Mouse (Mus musculus): ENCODE data around the gene Akt1.

Akt1 gene

GRCm38 (mm10) chr12:112688458-112688857, 13.8 kb upstream of the Akt1 start:
- DNase-seq (ENCODE audit: low spot score in 2 of 2), result no peak

GRCm38 (mm10) chr12:112683351-112683750, 8.7 kb upstream of the Akt1 start:
- DNase-seq (ENCODE audit: low spot score in 2 of 2), result no peak

GRCm38 (mm10) chr12:112679027-112679996, 4.6 kb upstream of the Akt1 start:
- peak in 1 of 2 experiments; percentile 66 for DNase-seq (ENCODE audit: low spot score in 2 of 2)

DNA sequence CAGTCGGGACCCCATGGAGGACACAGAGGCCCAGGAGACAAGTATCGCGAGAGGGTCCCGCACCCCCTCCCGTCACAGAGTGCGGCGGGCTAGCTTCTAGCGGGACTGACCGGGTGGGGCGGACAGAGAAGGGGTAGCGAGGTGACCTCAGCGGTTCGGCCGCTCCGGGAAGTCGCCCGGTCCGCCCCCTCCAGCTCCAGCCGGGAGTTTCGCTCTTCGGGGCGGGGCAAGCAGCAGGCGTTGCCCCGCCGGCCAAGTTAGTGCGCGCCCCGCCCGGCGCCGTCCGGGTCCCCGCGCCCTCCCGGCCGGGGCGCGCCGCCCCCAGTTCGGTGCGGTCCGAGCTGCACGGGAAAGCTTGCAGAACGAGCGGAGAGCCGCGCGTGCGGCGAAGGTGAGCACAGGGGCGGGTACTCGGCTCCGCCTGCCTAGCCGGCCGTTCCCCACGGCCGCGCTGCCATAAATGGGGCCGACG, 3.9 kb upstream of the Akt1 start, which contains the start of gene Zbtb42:
Zbtb42 (plus strand) TSS at position 274 of the 472 bp plus-strand sequence.
- DNase-seq (ENCODE audit: low spot score in 2 of 2), result peak; percentile 73 to 82

DNA sequence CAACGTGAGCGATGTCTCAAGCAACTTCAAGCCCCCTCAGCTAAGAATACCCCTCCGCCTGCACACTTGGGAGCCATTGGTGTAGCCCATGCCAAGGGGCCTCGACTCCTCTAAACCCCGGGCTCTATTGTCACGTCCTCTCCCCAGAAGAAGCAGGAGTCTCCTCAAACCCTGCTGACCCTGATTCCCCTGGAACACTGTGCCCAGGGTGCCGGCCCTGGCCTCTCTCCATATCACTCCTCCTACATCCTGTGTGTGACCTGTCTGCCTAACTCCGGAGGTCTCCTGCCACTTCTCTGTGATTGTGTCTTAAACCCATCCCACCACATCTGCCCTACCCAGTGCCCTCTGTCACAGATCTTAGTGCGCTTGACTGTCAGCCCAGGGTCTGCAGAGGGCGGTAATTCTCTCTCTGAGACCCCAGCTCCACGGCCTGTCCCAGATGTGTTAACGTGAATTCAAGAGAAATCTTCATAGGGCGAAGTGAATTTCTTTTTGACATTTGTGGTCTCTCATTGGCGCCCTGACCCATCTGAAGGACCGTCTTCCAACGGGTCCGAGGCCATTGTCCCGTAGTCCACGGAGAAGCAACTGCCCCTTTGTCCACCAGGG, 3.4 kb upstream of the Akt1 start:
- no peak for DNase-seq (ENCODE audit: low spot score in 2 of 2)

DNA sequence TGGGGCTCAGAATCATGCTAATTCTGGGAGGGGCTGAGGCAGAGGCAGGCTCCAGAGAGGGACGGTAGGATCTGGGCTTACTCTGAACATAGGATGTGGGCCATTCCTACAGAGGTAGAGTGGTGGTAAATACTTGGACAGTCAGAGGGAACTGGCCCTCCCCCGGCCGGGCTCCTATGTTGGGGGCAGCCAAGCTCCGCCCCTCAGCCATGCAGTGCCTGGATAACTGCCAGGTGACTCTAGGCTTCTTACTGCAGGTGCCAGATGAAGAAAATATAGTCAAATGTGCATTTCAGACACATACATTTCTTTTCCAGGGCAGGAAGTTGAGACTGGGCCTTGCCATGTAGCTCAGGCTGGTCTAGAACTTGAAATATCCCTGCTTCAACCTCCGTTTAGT, 2.4 kb upstream of the Akt1 start:
- no peak for DNase-seq (ENCODE audit: low spot score in 2 of 2)

DNA sequence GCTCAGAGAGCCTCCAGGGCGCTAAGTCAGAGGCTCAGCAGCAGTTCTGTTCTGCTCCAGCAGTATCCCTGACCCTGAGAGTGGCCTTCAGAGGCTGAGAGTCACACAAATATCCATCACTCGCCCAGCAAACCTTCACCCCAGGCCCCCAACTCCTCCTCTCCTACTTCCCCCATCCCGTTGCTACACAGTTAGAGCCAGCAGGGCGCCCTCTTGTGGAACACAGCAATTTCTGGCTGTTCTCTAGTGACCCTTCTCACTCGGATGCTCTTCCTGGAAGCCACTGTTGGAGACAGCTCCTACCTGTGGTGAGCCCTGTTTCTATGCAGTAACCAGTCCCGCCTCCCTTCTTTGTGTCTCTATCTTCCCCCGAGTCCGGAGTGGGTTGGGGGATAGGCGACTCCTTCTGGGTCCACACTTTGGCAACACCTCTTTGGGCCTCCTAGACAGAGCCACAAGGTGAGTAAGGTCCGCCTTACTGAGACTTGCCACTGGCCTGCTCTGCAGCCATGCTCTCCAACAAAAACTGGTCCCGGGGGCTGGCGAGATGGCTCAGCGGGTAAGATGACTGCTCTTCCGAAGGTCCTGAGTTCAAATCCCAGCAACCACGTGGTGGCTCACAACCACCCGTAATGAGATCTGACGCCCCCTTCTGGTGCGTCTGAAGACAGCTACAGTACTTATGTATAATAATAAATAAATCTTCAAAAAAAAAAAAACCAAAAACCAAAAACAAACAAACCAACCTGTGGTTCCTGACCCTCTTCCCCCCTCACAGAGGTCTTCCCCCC, 756 bp upstream of the Akt1 start:
- DNase-seq (ENCODE audit: low spot score in 2 of 2), result peak; percentile 78 to 86

DNA sequence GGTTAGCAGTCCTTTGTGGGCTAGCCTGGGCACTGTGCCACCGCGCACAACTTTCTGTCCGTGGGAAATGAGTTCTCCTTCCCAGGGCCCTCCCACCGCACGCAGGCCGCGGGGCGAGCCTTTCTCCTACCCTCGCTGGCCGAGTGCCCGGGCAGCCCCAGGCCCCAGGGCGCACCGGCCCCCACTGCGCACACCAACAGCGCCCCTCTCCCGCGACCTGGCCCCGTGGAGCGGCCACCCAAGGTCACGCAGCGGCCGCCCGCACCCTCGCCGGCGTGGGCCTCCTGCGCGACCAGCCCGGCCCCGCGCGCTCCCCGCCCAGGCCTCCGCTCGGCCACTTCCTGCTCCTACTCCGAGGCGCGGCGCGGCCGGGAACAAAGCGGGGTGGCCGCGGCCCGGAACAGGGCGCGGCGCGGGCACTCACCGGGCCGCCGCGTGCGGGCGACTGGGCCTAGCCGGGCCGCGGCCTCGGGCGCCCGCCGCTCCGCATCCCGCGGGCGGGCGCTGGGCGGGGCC, 1.1 kb downstream of the Akt1 start:
- DNase-seq (ENCODE audit: low spot score in 2 of 2), result peak in 1 of 2 experiments; percentile 60

DNA sequence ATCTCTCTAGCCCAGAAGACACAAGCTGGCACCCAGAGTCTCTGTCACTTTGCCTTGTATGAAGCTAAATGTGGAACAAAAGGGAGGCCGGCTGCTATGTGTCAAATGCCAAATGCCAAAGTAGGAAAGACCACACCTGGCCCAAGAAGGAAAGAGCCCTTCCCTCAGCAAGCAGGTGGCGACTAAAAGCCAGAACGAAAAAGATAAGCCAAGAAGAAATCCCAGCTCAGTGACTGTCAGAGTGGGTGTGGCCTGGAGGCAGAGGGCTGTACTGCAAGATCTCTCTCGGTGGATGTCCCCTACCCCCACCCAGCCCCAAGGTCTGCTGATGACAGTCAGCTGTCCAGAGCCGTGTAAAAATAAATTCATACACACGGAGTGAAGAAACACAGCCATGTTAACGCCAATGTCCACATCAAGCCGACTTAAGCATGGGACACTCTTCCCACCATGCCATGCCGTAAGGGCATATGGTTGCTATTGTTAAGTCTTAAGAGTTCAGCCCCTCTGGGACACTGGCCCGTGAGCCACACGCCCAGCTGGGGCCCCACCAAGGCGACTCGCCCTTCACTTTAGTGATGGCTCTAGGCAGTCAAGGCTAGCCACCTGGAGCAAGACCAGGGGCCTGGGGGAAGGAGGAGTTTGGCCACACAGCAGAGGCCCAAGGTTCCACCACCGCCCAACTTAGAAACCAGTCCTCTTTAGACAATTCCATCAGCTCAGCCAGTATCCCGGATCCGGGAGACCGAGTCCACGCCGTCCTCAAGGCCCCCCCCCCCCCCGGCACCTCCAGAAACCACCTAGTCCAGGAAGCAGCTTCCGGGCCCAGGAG, 1.7 kb downstream of the Akt1 start:
- peak in 1 of 2 experiments; percentile 59 for DNase-seq (ENCODE audit: low spot score in 2 of 2)

GRCm38 (mm10) chr12:112671891-112672290, 2.8 kb downstream of the Akt1 start:
- DNase-seq (ENCODE audit: low spot score in 2 of 2), result no peak

- no peak for DNase-seq (ENCODE audit: low spot score in 2 of 2)
Measured at GRCm38 (mm10) chr12:112670718-112671393, 3.8 kb downstream of the Akt1 start.

DNA sequence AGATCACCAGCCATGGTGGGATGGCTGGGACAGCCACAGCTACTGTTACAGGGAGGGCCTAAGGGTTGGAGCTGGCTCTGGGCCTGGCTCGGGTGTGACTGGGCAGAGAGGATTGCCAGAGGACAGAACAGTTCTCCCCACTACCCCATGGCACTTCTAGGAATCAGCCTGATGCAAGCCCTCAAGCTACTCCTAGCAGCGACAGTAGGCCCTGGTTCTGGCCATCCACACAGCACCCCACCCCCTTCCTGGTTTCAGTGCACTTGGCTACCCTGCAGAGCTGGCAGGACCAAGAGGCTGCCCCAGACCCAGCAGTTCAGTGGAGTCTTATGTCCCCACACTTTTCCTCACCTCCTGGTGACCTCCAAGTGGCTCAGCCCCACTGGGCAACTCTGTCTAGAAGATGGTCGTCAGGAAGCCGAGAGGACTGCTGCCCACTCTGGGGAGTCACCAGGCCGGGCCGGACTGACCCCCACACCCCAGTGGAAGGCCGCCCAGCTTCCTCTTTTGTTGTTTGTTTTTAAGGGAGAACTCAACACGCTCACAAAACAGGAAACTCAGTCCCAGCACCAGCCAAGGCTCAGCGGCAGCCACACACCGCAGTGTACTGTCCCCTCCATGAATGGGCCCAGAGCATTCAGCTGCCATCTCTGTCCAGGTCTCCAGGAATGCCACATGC, 6.9 kb downstream of the Akt1 start:
- no peak for DNase-seq (ENCODE audit: low spot score in 2 of 2)

- DNase-seq (ENCODE audit: low spot score in 2 of 2), result no peak
Measured at GRCm38 (mm10) chr12:112665881-112666544, 8.7 kb downstream of the Akt1 start.

GRCm38 (mm10) chr12:112665445-112665844, 9.2 kb downstream of the Akt1 start:
- DNase-seq (ENCODE audit: low spot score in 2 of 2), result no peak

DNA sequence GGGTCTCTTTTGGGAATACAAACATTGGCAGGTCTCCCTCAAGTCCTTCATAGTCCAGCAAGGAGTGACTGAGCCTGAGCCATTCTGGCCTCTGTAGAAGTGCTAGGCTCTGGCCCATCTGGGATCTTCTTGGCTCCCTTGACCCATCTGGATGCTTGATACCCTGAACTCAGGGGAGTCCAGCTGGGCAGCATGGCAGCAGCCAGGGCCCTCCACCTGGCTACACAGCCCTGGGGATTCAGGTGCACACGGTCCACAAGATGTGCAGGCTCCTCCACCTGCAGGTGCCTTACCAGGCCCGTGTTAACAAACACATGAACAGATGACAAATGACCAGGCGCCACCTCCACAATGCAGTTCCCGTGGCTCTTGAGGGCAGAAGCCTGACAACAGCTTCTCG, 10.0 kb downstream of the Akt1 start:
- DNase-seq (ENCODE audit: low spot score in 2 of 2), result no peak

DNA sequence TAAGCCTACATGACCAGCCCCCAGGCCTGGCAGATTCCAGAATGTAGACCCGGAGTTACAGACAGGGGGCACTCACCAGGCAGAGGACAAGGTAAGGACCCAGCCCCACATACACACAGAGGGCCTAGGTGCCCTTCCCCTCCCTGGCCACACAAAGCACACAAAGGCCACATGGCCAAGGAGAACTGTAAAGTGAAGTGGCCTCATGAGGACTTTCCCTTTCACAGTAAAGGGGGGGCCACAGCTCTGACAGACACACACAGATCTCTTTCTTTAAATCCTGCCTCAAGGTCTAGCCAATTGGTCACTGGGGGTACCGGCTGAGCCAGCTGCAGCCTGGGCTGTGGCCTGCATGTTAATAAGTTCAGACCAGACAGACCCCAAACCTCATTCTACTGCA, 10.6 kb downstream of the Akt1 start:
- DNase-seq (ENCODE audit: low spot score in 2 of 2), result no peak

- DNase-seq (ENCODE audit: low spot score in 2 of 2), result no peak
Measured at GRCm38 (mm10) chr12:112663716-112664115, 11.0 kb downstream of the Akt1 start.

DNA sequence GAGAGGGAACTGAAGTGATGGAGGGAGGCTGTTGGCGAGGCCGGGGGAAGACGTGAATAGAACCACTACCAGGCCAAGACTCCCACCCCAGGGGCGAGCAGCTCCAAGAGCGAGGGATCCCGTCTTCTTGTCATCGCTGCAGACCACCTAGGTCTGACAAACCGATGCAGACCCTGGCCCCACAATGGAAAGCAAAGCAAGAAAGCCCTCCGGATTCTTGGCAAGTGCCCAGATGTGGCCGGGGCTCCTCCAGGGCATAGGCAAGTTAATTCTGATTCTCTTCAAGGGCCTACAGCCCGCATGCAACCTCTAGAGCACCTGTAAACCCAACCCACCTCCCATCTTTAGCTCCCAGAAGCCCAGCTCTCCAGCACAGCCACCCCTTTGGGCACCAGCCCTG, 11.4 kb downstream of the Akt1 start:
- no peak for DNase-seq (ENCODE audit: low spot score in 2 of 2)

- no peak for DNase-seq (ENCODE audit: low spot score in 2 of 2)
Measured at GRCm38 (mm10) chr12:112661851-112662250, 12.8 kb downstream of the Akt1 start.

All from urinary bladder, postnatal 4 days (tissue).